Mouse (Mus musculus) gastrocnemius, postnatal 4 days (tissue): ENCODE results near the gene Tmem125. TPM values are rescaled to one million over a fixed set of nuclear protein-coding genes. Genes with fewer than 3 reads are reported as not detected.

Experiments
- DNase-seq, 2 experiments: peaks; one replicate each; pipeline ENCODE4 v3.0.0; 2021 to 2022; ENCODE audit warnings: low spot score in 2 of 2, mixed read lengths in 2 of 2
- long read RNA-seq, 2 experiments: library from polyadenylated mRNA; stranded (forward); transcript quantifications; one replicate each; pipeline ENCODE4 v2.0.0; 2021
- total RNA-seq, 2 experiments: library from RNA; stranded (reverse); gene quantifications; 2 replicates each; pipeline ENCODE4 v1.2.3; 2021

The Tmem125 gene
- total RNA-seq = under 1 TPM in 1 of 2 experiments, not detected in 1; 0.67 TPM
- long read RNA-seq, experiment 1, partial matches to known transcripts = 0 of 1 reads
- long read RNA-seq, experiment 1, other reads (novel, unspliced or antisense) = 0 of 1 reads
- long read RNA-seq, experiment 2, partial matches to known transcripts = 0 of 1 reads
- long read RNA-seq, experiment 2, other reads (novel, unspliced or antisense) = 0 of 1 reads

DNA sequence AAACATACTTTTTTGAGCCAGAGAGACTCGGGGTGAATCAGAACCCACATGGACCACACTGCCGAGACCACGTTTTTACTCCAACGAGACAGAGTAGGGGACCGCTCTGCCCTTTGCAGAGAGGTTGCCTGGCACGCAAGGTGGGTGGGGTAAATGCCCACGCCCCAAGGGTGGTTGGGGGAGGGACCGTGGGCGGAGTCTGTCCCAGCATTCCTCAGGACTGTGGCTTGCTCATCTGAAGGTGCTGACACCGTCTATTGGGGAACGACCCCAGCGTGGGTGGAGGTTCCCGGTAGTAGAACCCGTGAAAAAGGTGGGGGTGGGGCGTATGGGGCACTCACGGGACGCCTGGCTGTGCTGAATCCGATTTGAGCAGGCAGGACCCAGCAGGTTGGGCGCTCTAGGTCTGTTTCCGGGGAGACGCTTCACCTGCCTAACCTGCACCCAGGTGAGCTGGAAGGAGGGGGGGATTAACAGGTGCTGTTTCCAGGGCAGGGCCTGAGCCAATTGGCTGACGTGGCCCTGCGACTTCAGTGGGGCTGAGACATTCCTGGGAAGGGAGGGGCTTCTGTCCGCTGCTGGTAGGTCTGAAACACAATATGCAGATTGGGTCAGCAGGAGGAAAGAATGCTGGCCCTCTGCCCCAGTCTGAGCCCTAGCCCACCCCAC, at the start of gene Tmem125:
TSS of gene Tmem125 (minus strand) at position 453 of the 669 bp plus-strand sequence.
- no peak for DNase-seq

DNA sequence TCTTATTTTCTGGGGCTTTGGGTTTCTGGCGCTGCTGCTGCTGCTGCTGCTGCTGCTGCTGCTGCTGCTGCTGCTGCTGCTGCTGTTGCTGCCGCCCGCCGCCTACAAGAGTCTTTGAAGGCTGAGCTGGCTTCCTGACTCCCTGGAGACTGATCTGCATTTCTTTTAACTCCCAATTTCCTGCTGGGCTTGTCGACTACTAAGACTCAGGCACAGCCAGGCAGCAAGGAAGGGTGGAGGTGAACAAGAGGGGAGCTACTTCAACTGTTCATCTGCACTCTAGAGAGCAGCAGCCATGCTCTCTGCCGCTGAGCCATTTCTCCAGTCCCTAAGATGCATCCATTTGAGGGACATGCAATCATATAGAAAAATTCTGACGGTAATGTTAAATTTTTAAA, 45.9 kb upstream of the Tmem125 start:
- DNase-seq = no peak

DNA sequence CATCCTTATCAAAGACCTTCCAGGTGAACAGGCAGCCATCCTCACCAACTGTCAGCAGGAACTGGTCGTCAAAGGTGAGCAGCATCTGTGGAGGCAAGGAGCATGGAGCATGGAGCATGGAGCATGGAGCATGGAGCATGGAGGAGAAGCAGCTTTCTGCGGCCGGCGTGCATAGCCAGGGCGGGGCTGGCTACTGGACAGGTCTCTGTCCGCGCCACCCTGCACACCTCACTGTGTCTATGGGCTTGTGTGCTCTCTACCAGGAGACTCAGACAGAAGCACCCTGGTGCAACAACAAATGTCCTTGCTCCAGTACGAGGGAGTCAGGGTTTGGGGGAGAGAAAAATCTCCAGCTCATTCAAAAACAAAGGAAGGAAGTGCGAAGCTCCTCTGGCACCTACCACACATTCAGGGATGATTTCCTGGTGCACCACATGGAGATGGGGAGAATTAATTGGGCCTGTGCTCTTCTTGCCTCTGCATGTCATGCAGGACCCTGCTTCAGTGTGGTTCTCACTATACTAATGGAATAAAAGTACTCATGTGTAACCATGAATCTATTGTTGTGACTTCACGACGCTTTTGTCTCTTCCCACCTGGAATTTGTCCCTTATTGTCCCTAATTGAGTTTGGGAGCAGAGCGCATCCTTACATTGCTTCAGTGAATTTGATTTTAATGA, 45.3 kb upstream of the Tmem125 start:
- DNase-seq = no peak

DNA sequence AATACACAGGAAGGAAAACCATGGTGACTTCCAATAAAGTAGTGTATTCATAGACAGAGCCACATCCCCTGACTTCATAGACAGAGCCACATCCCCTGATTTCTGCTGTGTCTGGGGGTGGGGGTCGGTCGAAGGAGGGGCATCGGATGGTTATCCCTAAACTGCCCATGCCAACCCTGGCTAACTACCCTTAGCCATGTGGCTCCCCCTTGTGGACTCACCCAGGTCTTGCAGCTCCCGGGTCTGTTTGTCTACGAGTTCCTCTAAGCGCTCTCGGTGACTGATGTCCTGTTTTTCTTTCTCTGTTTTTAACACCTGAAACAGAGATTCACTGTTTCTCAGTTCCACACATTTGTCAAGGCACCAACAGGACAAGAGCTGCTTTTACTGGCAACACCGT, 38.8 kb upstream of the Tmem125 start:
- DNase-seq = no peak

DNA sequence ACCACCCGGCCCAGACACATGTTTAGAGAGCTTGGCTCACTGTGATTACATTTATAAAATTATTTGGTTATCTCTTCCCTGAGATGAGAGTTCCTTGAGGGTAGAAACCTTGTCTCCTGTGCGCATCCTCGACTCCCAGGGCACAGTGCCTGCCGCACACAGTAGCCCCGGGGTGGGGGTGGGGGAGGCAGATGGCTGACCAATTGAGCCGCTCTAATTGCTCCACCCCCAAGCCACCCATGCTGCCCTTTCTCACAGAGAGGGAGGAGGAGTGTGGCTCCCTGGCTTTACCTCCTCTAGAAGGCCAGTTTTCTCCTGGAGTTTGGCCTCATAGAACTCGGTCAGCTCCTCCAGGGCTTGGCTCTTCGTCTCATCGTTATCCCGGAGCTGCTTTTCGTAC, 37.7 kb upstream of the Tmem125 start:
- no peak for DNase-seq

DNA sequence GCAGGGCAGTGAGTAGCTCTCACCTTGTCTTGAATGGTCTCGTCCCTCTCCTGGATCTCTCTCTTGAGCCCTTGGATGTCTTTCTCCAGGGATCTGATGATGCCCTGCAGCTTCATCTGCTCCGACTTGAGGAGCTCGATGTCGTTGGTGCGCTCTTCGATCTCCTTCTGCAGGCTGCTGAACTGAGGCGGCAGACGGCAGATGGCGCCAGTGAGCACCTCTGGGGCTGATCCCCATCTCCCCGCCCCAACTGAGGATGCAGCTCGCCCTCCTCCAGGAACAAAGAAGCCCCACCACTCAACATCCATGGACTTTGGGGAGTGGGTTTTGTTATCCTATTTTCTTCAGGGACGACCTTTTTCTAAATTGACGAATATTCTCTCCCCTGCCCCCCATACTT, 35.5 kb upstream of the Tmem125 start:
- peak in 1 of 2 experiments; percentile 50 for DNase-seq

DNA sequence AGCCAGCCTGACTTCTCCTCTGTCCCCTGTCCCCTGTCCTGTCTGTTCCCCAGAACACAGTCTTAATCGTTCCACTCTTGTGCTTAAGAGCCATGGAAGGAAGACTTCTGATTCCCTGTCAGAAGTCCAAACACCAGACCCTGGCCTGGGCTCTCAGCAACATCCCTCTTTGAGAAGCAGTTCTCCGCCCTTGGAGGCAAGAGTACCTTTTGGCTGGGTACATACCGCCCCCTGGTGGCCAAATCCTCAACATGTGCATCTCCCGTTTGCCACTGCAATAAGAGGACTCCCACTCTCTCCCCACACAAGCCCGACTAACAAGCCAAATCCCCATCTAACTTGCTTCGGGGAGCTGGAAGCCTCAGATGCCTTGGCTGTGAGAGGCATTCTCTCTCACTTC, 32.3 kb upstream of the Tmem125 start:
- peak; percentile 80 to 87 for DNase-seq

DNA sequence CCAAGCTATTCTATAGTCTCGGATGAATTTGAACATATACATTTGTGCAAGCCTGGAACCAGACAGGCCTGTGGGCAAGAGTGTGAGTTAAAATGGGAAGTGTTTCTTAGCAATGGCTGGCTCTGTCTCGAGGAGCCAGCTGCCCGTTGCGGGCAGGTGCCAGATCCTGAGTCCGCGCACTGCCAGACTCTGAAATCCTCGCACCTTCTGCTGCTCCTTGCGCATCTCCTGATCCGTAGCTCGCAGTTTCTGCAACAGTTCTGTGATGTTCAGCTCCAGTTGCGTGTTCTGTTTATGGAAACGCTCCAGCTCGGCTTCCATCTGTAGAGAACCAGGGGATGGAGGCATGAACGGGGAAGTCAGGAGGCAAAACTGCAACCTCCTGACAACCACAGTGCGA, 27.6 kb upstream of the Tmem125 start:
- no peak for DNase-seq

DNA sequence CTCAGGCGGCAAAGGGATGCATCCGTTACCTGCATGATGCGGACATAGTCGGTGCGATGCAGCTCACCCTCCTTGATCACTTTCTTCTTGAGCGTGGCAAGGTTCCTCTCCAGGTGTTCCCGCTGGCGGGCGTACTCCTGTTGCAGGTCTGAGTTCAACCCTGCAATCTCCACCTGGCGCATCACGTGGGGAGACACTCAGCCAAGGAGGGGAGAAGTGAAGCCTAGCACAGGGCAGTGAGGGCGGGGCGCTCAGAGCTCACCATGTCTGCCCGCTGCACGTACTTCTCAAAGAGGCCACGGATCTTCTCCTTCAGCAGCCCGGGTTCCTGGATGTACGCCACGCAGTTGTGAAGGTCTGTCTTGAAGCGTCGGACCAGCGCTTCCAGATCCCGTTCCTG, 25.5 kb upstream of the Tmem125 start:
- DNase-seq = no peak

DNA sequence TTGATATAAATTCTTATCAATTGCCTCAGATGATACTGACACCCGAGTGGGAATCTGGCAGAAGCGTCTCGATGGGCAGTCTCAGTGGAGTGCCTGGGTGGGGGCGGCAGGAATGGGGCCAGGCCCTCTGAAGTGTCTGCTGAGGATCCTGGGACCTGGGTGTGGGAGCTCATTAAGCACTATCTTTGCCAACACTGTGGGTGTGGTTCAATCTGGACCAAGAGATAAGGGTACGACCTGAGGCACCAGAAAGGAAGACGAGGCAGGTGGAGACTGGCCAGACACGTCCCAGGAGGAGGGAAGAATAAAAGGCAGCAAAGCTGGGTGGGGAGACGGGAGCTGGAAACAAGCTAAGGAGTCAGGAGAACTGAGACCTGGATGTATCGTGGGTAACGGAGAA, 24.9 kb upstream of the Tmem125 start:
- no peak for DNase-seq

DNA sequence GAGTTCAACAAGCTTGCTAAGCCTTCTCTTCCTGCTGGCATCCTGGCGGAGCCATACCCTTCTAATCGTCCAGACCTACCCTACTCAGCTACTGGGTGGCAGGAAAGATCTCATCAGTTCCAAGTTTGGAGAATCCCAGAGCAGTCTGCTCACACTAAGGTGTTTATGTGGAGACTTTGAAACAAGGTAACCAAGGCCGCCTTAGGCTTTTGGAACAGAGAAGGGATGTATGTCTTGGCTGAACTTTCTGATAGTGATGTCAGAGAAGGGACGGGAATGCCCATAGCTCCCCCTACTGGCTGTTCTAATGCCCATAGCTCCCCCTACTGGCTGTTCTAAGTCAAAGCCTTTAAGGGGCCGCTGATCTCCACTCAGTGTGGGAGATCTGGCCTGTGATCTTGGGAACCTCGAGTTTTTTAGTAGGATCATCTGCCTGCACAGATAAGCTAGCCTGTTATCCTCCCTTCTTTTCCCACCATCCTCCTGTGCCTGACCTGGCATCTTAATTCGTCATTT, 22.4 kb upstream of the Tmem125 start:
- peak in 1 of 2 experiments; percentile 44 for DNase-seq

DNA sequence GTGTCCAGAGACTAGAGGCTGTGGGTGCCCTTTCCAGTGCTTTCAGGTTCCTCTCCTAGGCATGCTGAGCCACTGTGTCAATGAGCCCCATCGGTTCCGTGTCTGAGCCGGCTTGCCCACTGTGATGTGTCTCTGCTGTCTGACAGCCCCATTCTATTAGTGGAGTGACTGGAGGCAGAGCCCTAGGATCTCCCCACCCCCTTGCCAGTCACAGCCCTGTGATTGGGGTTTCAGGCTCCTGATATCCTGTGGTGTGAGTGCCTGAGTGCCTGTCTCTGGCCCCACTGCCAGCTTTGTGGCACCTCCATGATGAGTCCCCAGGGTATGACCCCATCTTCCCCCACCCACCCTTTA, 21.1 kb upstream of the Tmem125 start:
- no peak for DNase-seq

DNA sequence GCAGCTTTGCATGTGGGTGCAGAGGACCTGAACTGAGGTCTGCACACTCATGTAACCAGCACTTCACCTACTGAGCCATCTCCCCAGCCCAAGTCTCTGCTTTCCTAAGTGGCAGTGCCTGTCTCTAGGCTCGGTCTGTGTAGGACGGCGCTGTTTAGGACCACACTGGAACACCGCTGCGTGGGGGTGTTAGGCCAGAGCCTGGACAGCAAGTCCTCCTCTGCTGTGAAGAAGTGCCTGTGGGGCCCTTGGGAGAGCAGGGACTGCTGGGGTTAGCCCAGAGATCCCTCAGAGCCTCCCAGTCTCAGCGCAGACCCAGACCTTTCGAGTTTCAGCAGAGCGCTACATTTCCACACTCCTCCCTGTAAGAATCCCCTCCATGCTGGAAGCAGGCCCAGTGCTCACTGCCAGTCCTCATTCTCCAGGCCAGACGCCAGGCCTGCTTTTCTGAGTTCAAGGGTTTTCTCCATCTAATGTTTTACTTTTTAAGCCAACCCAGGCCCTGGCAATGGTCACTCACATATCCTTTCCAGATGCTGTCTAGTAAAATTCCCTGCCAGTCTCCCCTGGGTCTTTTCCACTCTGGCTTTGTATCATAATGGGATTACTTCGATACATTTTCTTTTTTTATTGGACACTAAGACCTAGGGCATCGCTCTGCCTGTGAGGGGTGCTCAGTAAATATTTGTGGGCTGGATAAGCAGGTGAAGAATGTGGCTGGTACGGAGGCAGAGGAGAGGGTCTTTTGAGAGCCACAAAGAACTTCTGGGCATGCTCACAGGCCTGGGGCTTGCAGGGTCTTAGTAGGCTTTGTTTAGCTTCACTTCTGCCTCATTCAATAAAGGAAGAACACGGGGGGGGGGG, 20.4 kb upstream of the Tmem125 start:
- peak in 1 of 2 experiments; percentile 66 for DNase-seq

DNA sequence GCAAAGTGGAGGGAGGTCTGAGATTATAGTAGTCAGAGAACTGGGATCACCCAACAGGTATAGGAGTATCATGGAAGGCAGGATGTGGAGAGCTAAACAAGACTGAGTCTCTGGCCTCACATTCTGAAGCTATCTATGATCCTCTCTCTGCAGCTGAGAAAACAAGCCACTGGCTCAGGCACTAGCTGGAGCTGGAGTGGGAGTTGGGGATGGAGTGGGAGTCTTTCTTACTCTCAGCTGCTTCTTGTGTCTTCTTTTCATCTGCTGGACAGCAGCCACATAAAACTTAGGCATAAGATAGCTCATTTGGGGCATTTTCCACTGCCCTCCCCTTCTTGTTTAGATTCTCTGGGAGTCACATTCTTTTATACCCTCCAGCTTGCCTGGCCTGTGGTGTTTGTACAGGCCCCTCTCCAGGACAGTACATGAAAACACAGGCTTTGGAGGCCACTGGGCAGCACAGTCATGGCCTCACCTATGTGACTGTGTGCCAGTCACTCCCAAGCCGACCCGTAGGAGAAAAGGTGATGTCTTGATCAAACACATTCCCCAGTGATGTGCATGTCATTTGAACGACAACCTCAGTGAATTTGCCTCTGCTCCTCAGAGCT, 9.3 kb upstream of the Tmem125 start:
- no peak for DNase-seq

DNA sequence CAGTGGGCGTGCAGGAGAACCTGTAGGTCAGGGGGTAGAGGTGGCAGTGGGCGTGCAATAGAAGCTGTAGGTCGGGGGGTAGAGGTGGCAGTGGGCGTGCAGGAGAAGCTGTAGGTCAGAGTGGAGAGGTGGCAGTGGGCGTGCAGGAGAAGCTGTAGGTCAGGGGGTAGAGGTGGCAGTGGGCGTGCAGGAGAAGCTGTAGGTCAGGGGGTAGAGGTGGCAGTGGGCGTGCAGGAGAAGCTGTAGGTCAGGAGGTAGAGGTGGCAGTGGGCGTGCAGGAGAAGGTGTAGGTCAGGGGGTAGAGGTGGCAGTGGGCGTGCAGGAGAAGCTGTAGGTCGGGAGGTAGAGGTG, 4.3 kb upstream of the Tmem125 start:
- peak; percentile 76 to 77 for DNase-seq

DNA sequence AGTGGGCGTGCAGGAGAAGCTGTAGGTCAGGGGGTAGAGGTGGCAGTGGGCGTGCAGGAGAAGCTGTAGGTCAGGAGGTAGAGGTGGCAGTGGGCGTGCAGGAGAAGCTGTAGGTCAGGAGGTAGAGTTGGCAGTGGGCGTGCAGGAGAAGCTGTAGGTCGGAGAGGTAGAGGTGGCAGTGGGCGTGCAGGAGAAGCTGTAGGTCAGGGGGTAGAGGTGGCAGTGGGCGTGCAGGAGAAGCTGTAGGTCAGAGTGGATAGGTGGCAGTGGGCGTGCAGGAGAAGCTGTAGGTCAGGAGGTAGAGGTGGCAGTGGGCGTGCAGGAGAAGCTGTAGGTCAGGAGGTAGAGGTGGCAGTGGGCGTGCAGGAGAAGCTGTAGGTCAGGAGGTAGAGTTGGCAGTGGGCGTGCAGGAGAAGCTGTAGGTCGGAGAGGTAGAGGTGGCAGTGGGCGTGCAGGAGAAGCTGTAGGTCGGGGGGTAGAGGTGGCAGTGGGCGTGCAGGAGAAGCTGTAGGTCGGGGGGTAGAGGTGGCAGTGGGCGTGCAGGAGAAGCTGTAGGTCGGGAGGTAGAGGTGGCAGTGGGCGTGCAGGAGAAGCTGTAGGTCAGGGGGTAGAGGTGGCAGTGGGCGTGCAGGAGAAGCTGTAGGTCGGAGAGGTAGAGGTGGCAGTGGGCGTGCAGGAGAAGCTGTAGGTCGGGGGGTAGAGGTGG, 3.7 kb upstream of the Tmem125 start:
- peak; percentile 76 to 94 for DNase-seq

DNA sequence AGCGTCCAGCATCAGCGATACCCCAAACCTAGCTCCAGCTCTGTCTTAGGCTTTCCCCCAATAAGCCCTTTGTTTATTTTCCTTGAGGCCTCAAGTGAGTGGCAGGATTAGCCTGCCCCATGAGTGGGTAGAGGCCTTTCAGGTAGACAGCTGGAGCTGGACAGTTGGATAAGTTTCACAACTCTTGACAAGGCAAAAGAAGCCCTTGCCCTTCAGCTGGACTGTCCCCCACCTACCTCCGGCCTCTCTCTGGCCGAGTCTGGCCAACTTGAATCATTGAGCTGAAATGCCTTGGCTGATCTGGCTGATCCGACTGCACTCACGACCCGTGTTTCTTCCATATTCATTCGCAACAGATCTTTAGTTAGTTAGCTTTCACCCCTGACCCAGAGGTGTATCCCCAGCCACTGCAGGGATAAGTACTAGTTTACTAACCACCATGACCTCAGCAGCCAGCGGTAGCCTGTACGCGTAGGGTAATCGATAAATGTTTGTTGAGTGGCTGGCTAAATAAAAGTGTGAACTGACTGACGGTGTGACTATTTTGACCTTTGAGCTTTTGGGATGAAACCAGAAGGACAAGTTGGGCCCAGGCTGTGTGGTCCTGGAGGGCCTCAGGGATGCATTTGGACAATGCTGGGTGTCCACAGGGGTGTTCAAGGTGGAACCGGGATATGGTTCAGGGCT, 740 bp upstream of the Tmem125 start:
- DNase-seq = no peak

DNA sequence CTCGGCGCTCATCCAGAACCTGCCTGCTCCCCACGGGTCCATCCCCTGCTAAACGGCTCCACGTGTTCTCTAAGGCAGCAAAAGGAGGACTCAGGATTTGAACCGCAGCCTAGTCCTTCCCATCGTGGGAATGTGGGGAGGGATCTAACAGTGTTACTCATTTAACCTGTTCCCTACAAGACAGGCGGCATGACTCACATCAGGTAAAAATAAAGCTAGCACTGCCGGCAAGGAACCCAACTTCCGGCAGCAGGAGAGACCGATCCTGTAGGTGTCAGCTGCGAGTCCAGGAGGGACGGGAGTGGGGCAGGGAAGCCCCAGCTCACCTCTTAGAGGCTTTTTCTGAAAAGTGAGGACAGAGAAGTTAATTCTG, 700 bp downstream of the Tmem125 start:
- DNase-seq = no peak

DNA sequence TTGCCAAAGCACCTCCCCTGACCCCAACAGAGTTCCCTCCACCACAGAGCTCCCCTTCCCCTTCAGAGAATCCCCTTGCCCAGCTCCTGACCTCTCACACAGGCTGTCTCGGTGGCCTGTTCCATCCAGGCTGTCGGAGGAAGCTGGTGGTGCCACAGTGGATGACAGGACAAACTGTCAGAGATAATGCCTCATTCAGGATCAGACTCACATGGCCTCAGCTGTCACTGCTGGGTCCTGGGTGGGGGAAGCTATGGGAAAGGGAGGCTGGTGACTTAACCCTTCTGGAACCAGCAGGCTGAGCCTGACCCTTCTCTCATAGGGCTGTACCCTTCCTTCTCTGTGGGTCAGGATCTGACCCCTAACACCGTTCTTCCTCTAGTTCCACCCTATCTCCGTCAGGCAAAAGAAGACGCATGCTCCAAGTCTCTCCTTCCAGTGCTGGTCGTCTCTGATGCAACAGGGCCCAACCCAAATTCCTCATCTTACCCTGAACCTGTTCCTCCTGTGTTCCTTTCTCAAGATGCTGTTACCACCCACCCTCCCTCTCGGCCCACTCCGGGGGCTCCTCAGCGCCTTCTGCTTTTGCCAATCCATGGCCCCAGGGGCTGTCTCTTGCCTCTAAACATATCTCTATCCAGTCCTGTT, 1.2 kb downstream of the Tmem125 start:
- no peak for DNase-seq
